Comparison of ENCODE assay signal across 9 mouse cellular contexts in genomic region chr13:14670342-14670741, GRCm38 (mm10). TPM values are rescaled to one million over a fixed set of nuclear protein-coding genes. Genes with fewer than 3 reads are reported as not detected.
DNase-seq lines count a peak whose midpoint lies in the region; ATAC-seq lines count a peak whose summit lies in the region.
"Had no signal": no experiment of that assay in that cellular context is flagged by ENCODE, and none has a peak within 500 bp of the region (broad histone marks: within the 10 kb centered on the region; RNA-seq: fewer than 3 reads in every experiment).

No protein-coding gene starts in this region.

- H3K36me3 ChIP-seq in forebrain, embryonic 11.5 days (ENCODE audit: control insufficient read depth, insufficient read depth, low read length): no peaks in the 10 kb centered on the region
- no peaks in the 10 kb centered on the region for H3K36me3 ChIP-seq in forebrain, embryonic 10.5 days (replicated peaks)
- H3K36me3 ChIP-seq in midbrain, embryonic 13.5 days: no peaks in the 10 kb centered on the region
- H3K36me3 ChIP-seq in midbrain, embryonic 10.5 days: no peaks in the 10 kb centered on the region
- H3K36me3 ChIP-seq in hindbrain, embryonic 14.5 days (replicated peaks; ENCODE audit: control insufficient read depth, insufficient read depth): no peaks in the 10 kb centered on the region
- no peaks in the 10 kb centered on the region for H3K36me3 ChIP-seq in neural tube, embryonic 14.5 days (ENCODE audit: control insufficient read depth, insufficient read depth, low read length)
- H3K36me3 ChIP-seq: liver, embryonic 13.5 days had no signal

- H3K4me2 ChIP-seq in forebrain, embryonic 11.5 days (ENCODE audit: low read depth, low read length, severe bottlenecking): no peak overlapping the region
- no peak overlapping the region for H3K4me2 ChIP-seq in midbrain, embryonic 13.5 days (replicated peaks)
- no peak overlapping the region for H3K4me2 ChIP-seq in hindbrain, embryonic 14.5 days (replicated peaks)
- no peak overlapping the region for H3K4me2 ChIP-seq in neural tube, embryonic 14.5 days (ENCODE audit: low read depth, low read length)
- H3K4me2 ChIP-seq: liver, embryonic 13.5 days had no signal

- no peaks in the 10 kb centered on the region for H3K9me3 ChIP-seq in forebrain, embryonic 11.5 days (ENCODE audit: control insufficient read depth, low read length)
- no peaks in the 10 kb centered on the region for H3K9me3 ChIP-seq in forebrain, embryonic 10.5 days
- no peaks in the 10 kb centered on the region for H3K9me3 ChIP-seq in midbrain, embryonic 13.5 days
- H3K9me3 ChIP-seq in midbrain, embryonic 10.5 days (replicated peaks): no peaks in the 10 kb centered on the region
- no peaks in the 10 kb centered on the region for H3K9me3 ChIP-seq in hindbrain, embryonic 14.5 days (ENCODE audit: control insufficient read depth, low read length)
- no peaks in the 10 kb centered on the region for H3K9me3 ChIP-seq in neural tube, embryonic 14.5 days (ENCODE audit: control insufficient read depth, low read length)
- H3K9me3 ChIP-seq: liver, embryonic 13.5 days had no signal

- H3K4me3 ChIP-seq in forebrain, embryonic 11.5 days (ENCODE audit: low read depth, low read length): no peak overlapping the region
- H3K4me3 ChIP-seq in forebrain, embryonic 10.5 days: no peak overlapping the region
- no peak overlapping the region for H3K4me3 ChIP-seq in midbrain, embryonic 13.5 days (replicated peaks)
- no peak overlapping the region for H3K4me3 ChIP-seq in midbrain, embryonic 10.5 days
- H3K4me3 ChIP-seq in hindbrain, embryonic 14.5 days (replicated peaks; ENCODE audit: low read length): no peak overlapping the region
- H3K4me3 ChIP-seq in neural tube, embryonic 14.5 days (ENCODE audit: low read depth, low read length): no peak overlapping the region
- H3K4me3 ChIP-seq: liver, embryonic 13.5 days had no signal

- 33% methylated on average over 2 of the region's 2 CpGs for WGBS in forebrain, embryonic 11.5 days
- WGBS in forebrain, embryonic 10.5 days: 47% methylated on average over 2 of the region's 2 CpGs
- WGBS in midbrain, embryonic 13.5 days: 18% methylated on average over 2 of the region's 2 CpGs
- 32% methylated on average over 2 of the region's 2 CpGs for WGBS in midbrain, embryonic 10.5 days
- WGBS in hindbrain, embryonic 14.5 days: 29% methylated on average over 2 of the region's 2 CpGs
- 27% methylated on average over 2 of the region's 2 CpGs for WGBS in neural tube, embryonic 14.5 days

- no peaks in the 10 kb centered on the region for H3K27me3 ChIP-seq in forebrain, embryonic 11.5 days (ENCODE audit: control insufficient read depth, insufficient read depth, low read length)
- H3K27me3 ChIP-seq in forebrain, embryonic 10.5 days (ENCODE audit: poor library complexity, severe bottlenecking): no peaks in the 10 kb centered on the region
- H3K27me3 ChIP-seq in midbrain, embryonic 13.5 days: no peaks in the 10 kb centered on the region
- no peaks in the 10 kb centered on the region for H3K27me3 ChIP-seq in midbrain, embryonic 10.5 days (ENCODE audit: low read depth, poor library complexity, severe bottlenecking)
- H3K27me3 ChIP-seq in hindbrain, embryonic 14.5 days (ENCODE audit: control insufficient read depth, insufficient read depth, low read length): no peaks in the 10 kb centered on the region
- H3K27me3 ChIP-seq in neural tube, embryonic 14.5 days (ENCODE audit: control insufficient read depth, insufficient read depth, low read length): no peaks in the 10 kb centered on the region
- H3K27me3 ChIP-seq: liver, embryonic 13.5 days had no signal

- no peak overlapping the region for H3K9ac ChIP-seq in forebrain, embryonic 11.5 days (ENCODE audit: low read length)
- H3K9ac ChIP-seq in midbrain, embryonic 13.5 days (replicated peaks): no peak overlapping the region
- H3K9ac ChIP-seq in hindbrain, embryonic 14.5 days: no peak overlapping the region
- H3K9ac ChIP-seq in neural tube, embryonic 14.5 days (replicated peaks; ENCODE audit: low read depth, low read length): no peak overlapping the region
- H3K9ac ChIP-seq: liver, embryonic 13.5 days had no signal

- no peak for DNase-seq in forebrain, embryonic 11.5 days (ENCODE audit: low spot score)
- no peak for DNase-seq in forebrain, embryonic 10.5 days (ENCODE audit: extremely low spot score, low spot score)
- DNase-seq in midbrain, embryonic 10.5 days (ENCODE audit: low spot score): no peak
- DNase-seq in hindbrain, embryonic 14.5 days (ENCODE audit: low spot score): peak; percentile 78
- DNase-seq in ovary, adult 18-20 months (ENCODE audit: low spot score): no peak
- DNase-seq in spleen, adult 18-20 months: no peak
- DNase-seq: liver, embryonic 13.5 days had no signal

- 0 out of 2 replicates have a peak, but pooled peaks have one; percentile 39 for ATAC-seq in forebrain, embryonic 11.5 days (replicated peaks; ENCODE audit: low FRiP score)
- peak; percentile 24; the same call in 1 of the 2 replicates for ATAC-seq in midbrain, embryonic 13.5 days
- peak; percentile 70; the same call in 1 of the 2 replicates for ATAC-seq in hindbrain, embryonic 14.5 days (ENCODE audit: low FRiP score)
- ATAC-seq in neural tube, embryonic 14.5 days (ENCODE audit: low read depth): 0 out of 2 replicates have a peak, but pooled peaks have one; percentile 51

- H3K27ac ChIP-seq in forebrain, embryonic 11.5 days (ENCODE audit: low read depth, low read length): no peak overlapping the region
- no peak overlapping the region for H3K27ac ChIP-seq in forebrain, embryonic 10.5 days
- no peak overlapping the region for H3K27ac ChIP-seq in midbrain, embryonic 13.5 days
- no peak overlapping the region for H3K27ac ChIP-seq in midbrain, embryonic 10.5 days (replicated peaks)
- no peak overlapping the region for H3K27ac ChIP-seq in hindbrain, embryonic 14.5 days
- H3K27ac ChIP-seq in neural tube, embryonic 14.5 days (ENCODE audit: low read depth, low read length): no peak overlapping the region
- H3K27ac ChIP-seq: liver, embryonic 13.5 days had no signal

- no peaks in the 10 kb centered on the region for H3K4me1 ChIP-seq in forebrain, embryonic 11.5 days (replicated peaks; ENCODE audit: control insufficient read depth, insufficient read depth, low read length)
- no peaks in the 10 kb centered on the region; the same call in 1 of the 2 replicates for H3K4me1 ChIP-seq in forebrain, embryonic 10.5 days
- H3K4me1 ChIP-seq in midbrain, embryonic 13.5 days (replicated peaks): no peaks in the 10 kb centered on the region
- no peaks in the 10 kb centered on the region for H3K4me1 ChIP-seq in midbrain, embryonic 10.5 days
- no peaks in the 10 kb centered on the region for H3K4me1 ChIP-seq in hindbrain, embryonic 14.5 days (replicated peaks; ENCODE audit: control insufficient read depth, insufficient read depth, low read length)
- no peaks in the 10 kb centered on the region for H3K4me1 ChIP-seq in neural tube, embryonic 14.5 days (ENCODE audit: control insufficient read depth, insufficient read depth, low read length)
- H3K4me1 ChIP-seq: liver, embryonic 13.5 days had no signal

RNA-seq across cellular contexts. Expression of gene AW209491, which starts 40.4 kb away (rescaled TPM):
- 26.0 and 30.2 TPM in 2 replicates for polyA plus RNA-seq in forebrain, embryonic 11.5 days (2014; fragmentation: Nextera tagmentation; extraction: Ambion mirVana)
- polyA plus RNA-seq in forebrain, embryonic 10.5 days (2016; fragmentation: Nextera tagmentation; extraction: Ambion mirVana): 32.1 and 36.4 TPM in 2 replicates
- polyA plus RNA-seq in midbrain, embryonic 13.5 days (2015; fragmentation: Nextera tagmentation; extraction: Ambion mirVana): 44.5 and 44.7 TPM in 2 replicates
- 29.5 and 29.6 TPM in 2 replicates for polyA plus RNA-seq in midbrain, embryonic 10.5 days (2016; fragmentation: Nextera tagmentation; extraction: Ambion mirVana)
- polyA plus RNA-seq in hindbrain, embryonic 14.5 days (2014; fragmentation: Nextera tagmentation; extraction: Ambion mirVana): 40.9 and 42.2 TPM in 2 replicates
- polyA plus RNA-seq in neural tube, embryonic 14.5 days (2014; fragmentation: Nextera tagmentation; extraction: Ambion mirVana): 46.0 and 47.3 TPM in 2 replicates

RNA-seq across cellular contexts. Expression of gene Psma2, which starts 57.3 kb away (rescaled TPM):
- polyA plus RNA-seq in forebrain, embryonic 11.5 days (2014; fragmentation: Nextera tagmentation; extraction: Ambion mirVana): 197 and 212 TPM in 2 replicates
- polyA plus RNA-seq in forebrain, embryonic 10.5 days (2016; fragmentation: Nextera tagmentation; extraction: Ambion mirVana): 244 TPM in 2 replicates
- 197 and 201 TPM in 2 replicates for polyA plus RNA-seq in midbrain, embryonic 13.5 days (2015; fragmentation: Nextera tagmentation; extraction: Ambion mirVana)
- 236 and 248 TPM in 2 replicates for polyA plus RNA-seq in midbrain, embryonic 10.5 days (2016; fragmentation: Nextera tagmentation; extraction: Ambion mirVana)
- 167 and 185 TPM in 2 replicates for polyA plus RNA-seq in hindbrain, embryonic 14.5 days (2014; fragmentation: Nextera tagmentation; extraction: Ambion mirVana)
- polyA plus RNA-seq in neural tube, embryonic 14.5 days (2014; fragmentation: Nextera tagmentation; extraction: Ambion mirVana): 174 and 181 TPM in 2 replicates

RNA-seq across cellular contexts. Expression of gene Mrpl32, which starts 57.4 kb away (rescaled TPM):
- polyA plus RNA-seq in forebrain, embryonic 11.5 days (2014; fragmentation: Nextera tagmentation; extraction: Ambion mirVana): 106 and 109 TPM in 2 replicates
- 104 TPM in 2 replicates for polyA plus RNA-seq in forebrain, embryonic 10.5 days (2016; fragmentation: Nextera tagmentation; extraction: Ambion mirVana)
- polyA plus RNA-seq in midbrain, embryonic 13.5 days (2015; fragmentation: Nextera tagmentation; extraction: Ambion mirVana): 127 and 135 TPM in 2 replicates
- polyA plus RNA-seq in midbrain, embryonic 10.5 days (2016; fragmentation: Nextera tagmentation; extraction: Ambion mirVana): 98.8 and 109 TPM in 2 replicates
- polyA plus RNA-seq in hindbrain, embryonic 14.5 days (2014; fragmentation: Nextera tagmentation; extraction: Ambion mirVana): 114 and 122 TPM in 2 replicates
- polyA plus RNA-seq in neural tube, embryonic 14.5 days (2014; fragmentation: Nextera tagmentation; extraction: Ambion mirVana): 127 and 130 TPM in 2 replicates
